Mouse (Mus musculus): ENCODE results near the gene Cygb. TPM values are rescaled to one million over a fixed set of nuclear protein-coding genes. Genes with fewer than 3 reads are reported as not detected.
"Not testable (repeated sequence)": the region's sequence is repeated elsewhere in the genome, so short reads cannot be mapped to it uniquely, and the experiment has no call there.

The Cygb gene
- polyA plus RNA-seq, 1 experiment from 2014 or later = 2.6 TPM

GRCm38 (mm10) chr11:116685729-116686128, 31.6 kb upstream of the Cygb start:
- H3K9ac ChIP-seq = no peak overlapping the region
- no peak overlapping the region for H3K4me2 ChIP-seq
- H3K27me3 ChIP-seq (replicated peaks) = no peaks in the 10 kb centered on the region
- no peak for ATAC-seq (ENCODE audit: extremely low read depth, insufficient number of reproducible peaks, low FRiP score, low TSS enrichment)
- H3K36me3 ChIP-seq = peaks cover 32% of the 10 kb centered on the region
- no peak overlapping the region for H3K27ac ChIP-seq (replicated peaks)
- H3K9me3 ChIP-seq = no peaks in the 10 kb centered on the region
- 74% methylated on average over 9 of the region's 9 CpGs for WGBS
- no peaks in the 10 kb centered on the region for H3K4me1 ChIP-seq
- no peak overlapping the region for H3K4me3 ChIP-seq

- Histone ChIP-seq H3K4me3 (no peak overlapping the region), H3K4me1 (no peaks in the 10 kb centered on the region), H3K27me3 (replicated peaks) (no peaks in the 10 kb centered on the region), H3K9ac (no peak overlapping the region), H3K36me3 (peaks cover 41% of the 10 kb centered on the region), H3K27ac (replicated peaks) (no peak overlapping the region), H3K9me3 (no peaks in the 10 kb centered on the region), H3K4me2 (no peak overlapping the region)
- WGBS = 72% methylated on average over 4 of the region's 4 CpGs
- no peak for ATAC-seq (ENCODE audit: extremely low read depth, insufficient number of reproducible peaks, low FRiP score, low TSS enrichment)
Measured at GRCm38 (mm10) chr11:116683777-116684176, 29.7 kb upstream of the Cygb start.

- Histone ChIP-seq H3K9me3 (no peaks in the 10 kb centered on the region), H3K27ac (replicated peaks) (no peak overlapping the region), H3K4me1 (no peaks in the 10 kb centered on the region), H3K9ac (no peak overlapping the region), H3K4me2 (no peak overlapping the region), H3K27me3 (replicated peaks) (no peaks in the 10 kb centered on the region), H3K4me3 (no peak overlapping the region), H3K36me3 (peaks cover 51% of the 10 kb centered on the region)
- ATAC-seq (ENCODE audit: extremely low read depth, insufficient number of reproducible peaks, low FRiP score, low TSS enrichment) = no peak
- 70% methylated on average over 14 of the region's 14 CpGs for WGBS
Measured at GRCm38 (mm10) chr11:116682501-116683144, 28.5 kb upstream of the Cygb start.

- Histone ChIP-seq H3K4me2 (no peak overlapping the region), H3K27ac (replicated peaks) (no peak overlapping the region), H3K9ac (no peak overlapping the region), H3K9me3 (no peaks in the 10 kb centered on the region), H3K36me3 (peaks cover 65% of the 10 kb centered on the region), H3K4me3 (no peak overlapping the region), H3K27me3 (replicated peaks) (no peaks in the 10 kb centered on the region), H3K4me1 (no peaks in the 10 kb centered on the region)
- WGBS = 71% methylated on average over 4 of the region's 4 CpGs
- ATAC-seq (ENCODE audit: extremely low read depth, insufficient number of reproducible peaks, low FRiP score, low TSS enrichment) = no peak
Measured at GRCm38 (mm10) chr11:116681147-116681546, 27.0 kb upstream of the Cygb start.

- no peak overlapping the region for H3K4me3 ChIP-seq
- H3K27me3 ChIP-seq (replicated peaks) = no peaks in the 10 kb centered on the region
- H3K9me3 ChIP-seq = no peaks in the 10 kb centered on the region
- H3K9ac ChIP-seq = no peak overlapping the region
- peaks cover 4% of the 10 kb centered on the region; the same call in 1 of the 2 replicates for H3K4me1 ChIP-seq
- 71% methylated on average over 24 of the region's 24 CpGs for WGBS
- H3K36me3 ChIP-seq = peaks cover 66% of the 10 kb centered on the region
- no peak overlapping the region for H3K27ac ChIP-seq (replicated peaks)
- H3K4me2 ChIP-seq = no peak overlapping the region
- ATAC-seq (ENCODE audit: extremely low read depth, insufficient number of reproducible peaks, low FRiP score, low TSS enrichment) = no peak
Measured at GRCm38 (mm10) chr11:116680321-116681091, 26.4 kb upstream of the Cygb start.

GRCm38 (mm10) chr11:116679148-116679547, 25.0 kb upstream of the Cygb start:
- H3K27ac ChIP-seq (replicated peaks) = no peak overlapping the region
- H3K36me3 ChIP-seq = peaks cover 68% of the 10 kb centered on the region
- no peak overlapping the region for H3K9ac ChIP-seq
- no peak overlapping the region for H3K4me2 ChIP-seq
- ATAC-seq (ENCODE audit: extremely low read depth, insufficient number of reproducible peaks, low FRiP score, low TSS enrichment) = no peak
- no peak overlapping the region for H3K4me3 ChIP-seq
- 87% methylated on average over 6 of the region's 6 CpGs for WGBS
- H3K4me1 ChIP-seq = peaks cover 18% of the 10 kb centered on the region
- no peaks in the 10 kb centered on the region for H3K9me3 ChIP-seq
- H3K27me3 ChIP-seq (replicated peaks) = no peaks in the 10 kb centered on the region

- no peak overlapping the region for H3K4me2 ChIP-seq
- no peak overlapping the region for H3K27ac ChIP-seq (replicated peaks)
- no peaks in the 10 kb centered on the region for H3K27me3 ChIP-seq (replicated peaks)
- H3K4me3 ChIP-seq = no peak overlapping the region
- peaks cover 31% of the 10 kb centered on the region for H3K4me1 ChIP-seq
- H3K36me3 ChIP-seq = peaks cover 75% of the 10 kb centered on the region
- ATAC-seq (ENCODE audit: extremely low read depth, insufficient number of reproducible peaks, low FRiP score, low TSS enrichment) = no peak
- no peaks in the 10 kb centered on the region for H3K9me3 ChIP-seq
- WGBS = 79% methylated on average over 8 of the region's 8 CpGs
- no peak overlapping the region for H3K9ac ChIP-seq
Measured at GRCm38 (mm10) chr11:116677711-116678441, 23.8 kb upstream of the Cygb start.

- ATAC-seq (ENCODE audit: extremely low read depth, insufficient number of reproducible peaks, low FRiP score, low TSS enrichment) = no peak
Measured at GRCm38 (mm10) chr11:116676175-116676976, 22.3 kb upstream of the Cygb start.

GRCm38 (mm10) chr11:116675429-116675828, 21.3 kb upstream of the Cygb start:
- not testable (repeated sequence) for H3K9me3 ChIP-seq; H3K4me2 ChIP-seq; H3K4me3 ChIP-seq; H3K27me3 ChIP-seq (replicated peaks); ATAC-seq (ENCODE audit: extremely low read depth, insufficient number of reproducible peaks, low FRiP score, low TSS enrichment)
- Histone ChIP-seq H3K9ac (peak overlapping the region; percentile 42; the same call in 1 of the 2 replicates), H3K27ac (replicated peaks) (peak overlapping the region; percentile 71), H3K4me1 (peaks cover 49% of the 10 kb centered on the region), H3K36me3 (peaks cover 69% of the 10 kb centered on the region)
- 51% methylated on average over 6 of the region's 6 CpGs for WGBS

More at GRCm38 (mm10) chr11:116676175-116676976, 22.3 kb upstream of the Cygb start:
- Histone ChIP-seq H3K9me3 (no peaks in the 10 kb centered on the region), H3K27me3 (replicated peaks) (no peaks in the 10 kb centered on the region), H3K4me1 (peaks cover 40% of the 10 kb centered on the region), H3K27ac (replicated peaks) (no peak overlapping the region), H3K36me3 (peaks cover 71% of the 10 kb centered on the region), H3K4me3 (no peak overlapping the region), H3K4me2 (no peak overlapping the region), H3K9ac (no peak overlapping the region)
- WGBS = 82% methylated on average over 14 of the region's 14 CpGs

- H3K4me1 ChIP-seq = peaks cover 49% of the 10 kb centered on the region
- H3K4me3 ChIP-seq = no peak overlapping the region
- H3K4me2 ChIP-seq = no peak overlapping the region
- H3K9ac ChIP-seq = peak overlapping the region; percentile 42; the same call in 1 of the 2 replicates
- ATAC-seq (ENCODE audit: extremely low read depth, insufficient number of reproducible peaks, low FRiP score, low TSS enrichment) = no peak
- peaks cover 8% of the 10 kb centered on the region for H3K27me3 ChIP-seq (replicated peaks)
- no peaks in the 10 kb centered on the region for H3K9me3 ChIP-seq
- H3K27ac ChIP-seq (replicated peaks) = peak overlapping the region; percentile 71
- peaks cover 69% of the 10 kb centered on the region for H3K36me3 ChIP-seq
- WGBS = 66% methylated on average over 7 of the region's 7 CpGs
Measured at GRCm38 (mm10) chr11:116674616-116675379, 20.7 kb upstream of the Cygb start.
